Mouse (Mus musculus) layer of hippocampus, postnatal 25 days (tissue): ENCODE data around the gene Ctps2. TPM values are rescaled to one million over a fixed set of nuclear protein-coding genes. Genes with fewer than 3 reads are reported as not detected.
"Not testable (repeated sequence)": the region's sequence is repeated elsewhere in the genome, so short reads cannot be mapped to it uniquely, and the experiment has no call there.

Experiments used
- DNase-seq, 2 experiments: peaks; one replicate each; pipeline ENCODE4 v3.0.0; 2022; ENCODE audit warnings: mixed read lengths in 2 of 2, low spot score in 1 of 2; ENCODE audit errors: extremely low spot score in 1 of 2
- total RNA-seq, 2 experiments: library from RNA; stranded (reverse); gene quantifications; 2 replicates each; pipeline ENCODE4 v1.2.3; 2021

Gene Ctps2
- 10 to 100 TPM; 47.2 to 57.9 TPM for total RNA-seq

DNA sequence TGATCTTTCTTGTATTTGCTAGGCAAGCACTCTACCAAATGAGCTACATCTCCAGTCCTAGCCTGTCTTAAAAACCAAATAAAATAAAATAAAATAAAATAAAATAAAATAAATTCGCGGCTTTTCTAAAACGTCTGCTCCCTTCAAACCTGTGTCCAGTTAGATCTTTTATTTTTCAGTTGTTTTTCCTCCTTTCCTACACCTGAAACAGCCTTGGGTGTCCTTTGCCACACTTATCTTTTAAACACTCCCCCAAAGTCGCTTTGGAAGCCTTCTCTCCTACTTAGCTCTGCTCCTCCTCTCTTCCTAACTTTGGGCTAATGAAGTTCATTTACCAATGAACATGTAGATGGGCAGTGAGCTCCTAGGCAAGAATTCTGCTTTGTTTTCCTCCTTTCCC is at the start of gene Ctps2:
TSS of gene Ctps2 (plus strand) at position 301 of the 400 bp plus-strand sequence.
- DNase-seq, result no peak

DNA sequence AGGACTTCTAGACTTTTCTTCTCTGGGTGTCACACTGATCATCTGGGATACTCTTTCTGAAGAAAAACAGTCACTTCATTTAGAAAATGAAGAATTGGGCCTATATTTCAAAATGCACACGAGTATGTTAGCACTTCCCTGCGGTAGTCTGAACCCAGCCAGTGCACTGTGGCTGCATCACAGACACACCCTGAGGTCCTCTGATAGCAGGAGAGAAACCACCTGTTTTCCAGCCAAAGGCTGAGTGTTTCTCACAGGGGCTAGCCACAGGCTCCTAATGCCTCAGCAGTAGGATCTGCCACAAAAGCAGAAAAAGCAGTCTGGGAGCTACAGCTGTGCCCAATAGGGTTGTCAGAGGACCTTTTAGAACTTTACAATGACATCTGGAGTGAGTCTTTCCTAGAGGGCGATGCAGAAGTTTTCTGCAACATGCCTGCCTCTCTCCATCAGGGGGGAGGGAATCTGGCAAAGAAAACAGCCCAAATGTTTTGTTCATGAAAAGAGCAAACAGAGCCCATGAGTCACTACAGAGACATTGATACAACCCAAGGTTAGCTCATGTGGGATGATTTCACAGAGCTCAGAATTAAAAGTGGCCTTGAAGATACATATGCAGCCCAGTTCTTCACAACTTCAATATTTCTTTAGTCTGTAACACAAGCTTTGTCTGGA is 32.6 kb upstream of the Ctps2 start:
- DNase-seq, result no peak

DNA sequence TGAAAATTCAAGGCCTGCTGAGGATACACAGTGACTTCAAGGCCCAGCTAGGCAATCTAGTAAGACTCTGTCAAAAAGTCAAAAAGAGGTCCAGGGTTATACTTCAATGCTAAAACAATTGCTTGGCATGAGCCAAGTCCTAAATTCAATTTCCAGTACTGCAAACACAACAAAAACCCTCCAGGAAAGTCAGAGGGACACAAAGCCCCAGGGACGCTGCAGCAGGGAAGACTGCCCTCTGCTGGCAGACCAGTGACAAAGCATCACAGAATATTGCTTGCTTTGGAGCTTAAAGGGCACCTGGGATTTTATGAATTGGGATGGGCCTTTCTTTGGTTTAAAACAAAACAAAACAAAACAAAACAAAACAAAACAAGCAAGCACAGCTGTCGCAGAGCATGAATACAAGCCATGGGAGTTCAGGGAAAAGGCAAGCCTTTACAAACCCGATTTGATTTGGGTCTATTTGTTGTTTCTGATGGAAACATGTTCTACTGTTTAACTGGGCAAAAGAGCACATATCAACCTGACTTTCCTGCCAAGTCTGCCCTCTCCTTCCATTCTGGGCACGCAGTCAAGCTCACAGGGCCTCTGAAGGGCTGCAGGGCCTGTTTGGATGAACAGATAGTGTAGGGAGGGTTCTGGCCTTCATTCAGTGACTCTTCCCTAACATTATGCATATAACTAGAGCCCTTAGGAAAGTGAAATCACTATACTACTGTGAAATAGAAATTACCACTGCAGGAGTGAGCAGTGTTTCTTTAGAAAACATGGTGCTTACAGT is 29.1 kb upstream of the Ctps2 start:
- DNase-seq, result peak in 1 of 2 experiments; percentile 30

DNA sequence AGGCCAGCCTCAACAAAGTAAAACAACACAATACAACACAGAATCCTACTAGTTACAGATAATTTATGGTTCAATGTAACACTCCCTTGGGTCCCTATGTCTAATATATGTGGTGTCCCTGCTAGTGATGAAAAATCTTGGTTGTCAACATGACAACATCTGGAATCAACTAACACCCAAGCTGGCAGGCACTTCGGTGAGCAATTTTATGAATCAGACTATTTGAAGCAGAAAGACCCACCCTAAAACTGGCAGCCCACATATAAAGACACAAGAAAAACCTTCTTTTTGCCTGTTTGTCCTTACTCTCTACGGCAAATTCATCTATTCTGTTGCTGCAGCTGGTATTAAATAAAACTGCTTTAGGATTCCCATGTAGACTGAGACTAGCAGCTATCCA is 27.3 kb upstream of the Ctps2 start:
- no peak for DNase-seq

DNA sequence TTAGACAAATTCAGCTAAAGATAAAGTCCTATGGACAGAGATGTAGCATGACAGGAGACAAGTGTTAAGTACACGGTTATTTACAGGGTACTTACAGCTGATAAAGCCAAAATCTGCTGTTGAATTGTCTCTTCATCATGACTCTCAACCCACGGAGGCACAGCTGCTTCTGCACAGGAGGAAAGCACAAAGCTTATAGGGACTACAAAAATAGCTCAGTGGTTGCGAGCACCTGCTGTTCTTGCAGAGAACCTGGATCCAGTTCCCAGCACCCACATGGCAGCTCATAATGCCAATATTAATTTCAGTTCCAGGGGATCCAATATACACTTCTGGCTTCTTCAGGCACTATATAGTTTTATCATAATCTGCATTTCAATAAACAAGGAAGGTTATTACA is 22.8 kb upstream of the Ctps2 start:
- DNase-seq, result no peak

DNA sequence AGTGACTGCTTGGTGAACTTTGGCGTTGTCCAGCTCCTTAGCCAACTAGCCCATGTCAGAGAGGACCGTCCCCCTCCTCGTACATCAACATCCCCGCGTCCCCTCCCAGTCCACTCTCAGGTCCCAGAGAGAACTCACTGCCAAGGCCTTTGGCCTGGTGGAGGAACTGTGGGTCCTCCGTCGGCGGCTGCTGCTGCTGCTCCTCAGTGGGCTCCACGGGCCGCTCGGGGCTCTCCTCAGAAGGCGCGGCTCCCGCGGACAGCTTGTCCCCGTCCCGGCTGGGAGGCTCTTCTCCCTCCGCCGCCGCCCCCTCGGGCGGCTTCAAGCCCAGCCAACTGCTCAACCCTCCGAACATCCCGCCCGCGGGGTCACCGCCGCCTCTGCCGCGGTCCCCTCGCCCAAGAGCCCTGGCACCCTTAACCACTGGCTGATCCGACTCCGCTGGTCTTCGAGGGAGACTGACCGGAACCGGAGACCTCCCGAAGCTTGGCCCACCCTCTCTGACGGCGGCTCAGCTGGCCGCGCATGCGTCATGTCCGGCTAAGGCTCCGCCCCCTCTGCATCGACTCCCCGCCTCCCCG is 13.0 kb upstream of the Ctps2 start, which contains the start of gene Syap1:
TSS of gene Syap1 (minus strand) at position 517 of the 581 bp plus-strand sequence.
- peak; percentile 48 to 63 for DNase-seq

DNA sequence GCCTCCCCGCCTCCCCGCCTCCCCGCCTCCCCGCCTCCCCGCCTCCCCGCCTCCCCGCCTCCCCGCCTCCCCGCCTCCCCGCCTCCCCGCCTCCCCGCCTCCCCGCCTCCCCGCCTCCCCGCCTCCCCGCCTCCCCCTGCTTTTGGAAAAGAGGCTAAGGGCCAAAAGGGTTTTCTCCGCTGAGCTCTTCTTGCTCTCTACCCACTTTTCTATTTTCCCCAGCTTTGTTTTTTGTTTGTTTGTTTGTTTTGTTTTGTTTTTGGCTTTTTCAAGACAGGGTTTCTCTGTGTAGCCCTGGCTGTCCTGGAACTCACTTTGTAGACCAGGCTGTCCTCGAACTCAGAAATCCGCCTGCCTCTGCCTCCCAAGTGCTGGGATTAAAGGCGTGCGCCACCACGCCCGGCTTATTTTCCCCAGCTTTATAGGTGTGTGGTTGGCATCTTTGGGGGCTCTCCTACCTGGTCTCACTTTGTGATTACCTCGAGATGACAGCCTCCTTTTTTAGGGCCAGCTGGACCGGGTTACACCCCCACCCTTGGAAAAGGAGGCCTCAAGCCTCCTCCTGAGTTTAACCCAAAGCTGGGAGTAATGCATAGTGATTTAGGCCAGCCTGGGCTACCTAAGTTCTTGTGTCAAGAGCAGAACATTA is 12.3 kb upstream of the Ctps2 start:
- DNase-seq, result not testable (repeated sequence)

DNA sequence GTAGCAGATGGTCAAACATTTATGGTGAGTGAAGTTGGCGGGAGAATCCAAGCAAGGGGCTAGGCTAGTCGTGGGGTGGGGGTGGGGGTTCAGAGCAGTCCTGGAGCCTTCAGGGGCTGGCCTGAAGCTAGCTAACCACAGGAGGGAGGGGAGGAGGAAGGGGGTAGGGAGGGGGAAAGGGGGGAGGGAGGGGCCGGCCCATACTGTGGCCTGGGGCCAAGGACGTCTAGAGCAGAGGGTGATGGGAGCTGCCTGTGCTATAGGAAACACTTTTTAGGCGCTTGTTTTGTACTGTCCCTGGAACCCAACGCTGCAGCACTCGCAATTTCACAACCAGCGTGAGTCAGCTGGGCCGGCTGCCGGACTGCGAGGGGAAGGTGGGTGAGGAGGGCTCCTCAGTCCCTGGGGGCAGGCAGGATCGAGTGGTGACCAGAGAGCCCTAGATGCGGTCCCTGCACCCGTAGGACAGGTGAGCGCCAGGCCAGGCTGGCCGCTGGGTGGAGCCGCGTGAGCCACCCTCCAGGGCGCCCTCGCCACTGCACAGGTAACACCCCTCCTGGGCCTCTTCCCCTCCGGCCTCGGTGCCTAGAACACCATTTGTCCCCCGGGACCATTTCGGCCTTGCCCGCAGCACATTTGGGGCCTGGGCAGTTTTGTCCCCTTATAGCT is 467 bp downstream of the Ctps2 start:
- peak; percentile 13 to 16 for DNase-seq

DNA sequence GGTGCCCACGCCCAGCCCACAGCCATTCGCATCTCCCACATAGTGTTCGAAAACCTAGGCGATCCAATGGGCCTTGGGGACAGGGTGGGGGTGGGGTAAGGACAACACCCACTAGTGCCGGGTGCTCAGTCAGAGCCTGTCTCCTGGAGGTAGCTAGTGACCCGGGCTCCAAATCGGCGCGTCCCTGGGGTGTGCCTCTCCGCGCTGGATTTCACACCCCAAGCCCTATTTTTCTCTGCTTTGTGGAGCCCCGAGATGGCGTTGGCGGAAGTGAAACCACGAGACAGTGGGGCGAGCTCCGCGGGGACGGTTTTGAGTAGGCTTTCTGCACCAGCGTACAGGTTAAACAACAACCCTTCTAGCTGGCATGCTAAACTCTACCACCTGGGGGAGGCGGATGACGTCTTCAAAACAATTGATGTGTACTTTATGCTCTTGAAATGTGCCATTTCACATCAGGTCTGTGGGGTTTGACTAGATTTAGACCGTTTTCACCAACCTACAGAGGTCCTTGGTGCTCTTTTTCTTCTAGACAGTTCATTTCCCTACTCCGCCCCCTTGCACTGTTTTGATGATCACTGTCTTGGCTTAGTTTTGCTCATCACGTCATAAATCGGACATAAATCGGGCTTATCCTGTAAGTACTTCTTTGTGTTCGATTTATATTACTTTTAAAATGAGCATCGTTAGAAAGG is 1.1 kb downstream of the Ctps2 start:
- peak; percentile 24 to 25 for DNase-seq

DNA sequence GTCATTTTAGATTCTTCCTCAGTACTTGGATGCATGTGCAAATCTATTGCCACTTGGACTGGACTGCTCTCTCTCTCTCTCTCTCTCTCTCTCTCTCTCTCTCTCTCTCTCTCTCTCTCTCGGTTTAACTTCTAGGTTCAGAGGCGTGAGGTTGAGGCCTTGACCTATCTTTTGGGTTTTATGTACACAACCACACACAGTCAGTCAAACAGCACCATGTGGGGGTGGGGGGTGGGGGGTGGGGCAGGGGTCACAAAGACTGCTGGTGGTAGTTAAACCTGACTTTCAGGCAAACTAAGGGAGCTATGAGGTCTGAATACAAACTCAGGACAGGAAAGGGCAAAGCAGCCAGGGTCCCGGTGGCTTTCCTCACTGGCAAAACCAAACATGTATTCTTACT is 6.5 kb downstream of the Ctps2 start:
- no peak for DNase-seq

DNA sequence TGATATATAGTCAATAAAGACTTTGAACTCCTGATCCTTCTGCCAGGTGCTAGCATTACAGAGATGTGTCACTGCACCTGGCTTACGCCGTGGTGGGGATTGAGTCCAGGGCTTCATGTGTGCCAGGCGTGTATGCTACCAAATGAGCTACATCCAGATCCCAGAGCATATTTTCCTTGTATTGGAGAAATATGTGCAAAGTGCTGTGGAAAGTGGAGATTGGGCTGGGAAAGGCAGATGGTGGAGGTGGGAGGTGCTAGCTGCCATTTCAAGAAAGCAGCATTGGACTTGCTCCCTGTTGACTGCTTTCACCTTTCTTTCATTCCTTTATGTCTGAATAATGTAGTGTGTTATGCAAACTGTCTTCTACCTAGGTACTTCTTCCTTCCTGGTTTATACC is 12.6 kb downstream of the Ctps2 start:
- no peak for DNase-seq

DNA sequence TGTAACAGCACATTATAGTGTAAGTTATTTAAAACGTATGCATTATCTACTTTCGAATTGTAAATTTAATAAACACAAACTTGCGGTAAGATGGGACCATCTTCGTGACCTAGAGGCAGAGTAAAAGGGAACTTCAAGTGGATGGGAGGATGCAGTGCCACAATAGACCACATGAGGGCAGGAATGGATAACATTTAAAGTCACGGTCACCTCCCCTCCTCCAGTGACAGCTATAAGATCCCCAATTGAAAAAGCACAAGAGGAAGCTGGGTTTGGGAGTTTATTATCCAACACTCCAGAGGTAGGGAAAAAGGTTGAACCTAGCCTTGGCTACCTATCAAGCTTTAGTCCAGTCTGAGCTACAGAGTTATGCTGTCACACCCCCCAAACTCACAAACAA is 14.7 kb downstream of the Ctps2 start:
- DNase-seq, result peak; percentile 31 to 72

DNA sequence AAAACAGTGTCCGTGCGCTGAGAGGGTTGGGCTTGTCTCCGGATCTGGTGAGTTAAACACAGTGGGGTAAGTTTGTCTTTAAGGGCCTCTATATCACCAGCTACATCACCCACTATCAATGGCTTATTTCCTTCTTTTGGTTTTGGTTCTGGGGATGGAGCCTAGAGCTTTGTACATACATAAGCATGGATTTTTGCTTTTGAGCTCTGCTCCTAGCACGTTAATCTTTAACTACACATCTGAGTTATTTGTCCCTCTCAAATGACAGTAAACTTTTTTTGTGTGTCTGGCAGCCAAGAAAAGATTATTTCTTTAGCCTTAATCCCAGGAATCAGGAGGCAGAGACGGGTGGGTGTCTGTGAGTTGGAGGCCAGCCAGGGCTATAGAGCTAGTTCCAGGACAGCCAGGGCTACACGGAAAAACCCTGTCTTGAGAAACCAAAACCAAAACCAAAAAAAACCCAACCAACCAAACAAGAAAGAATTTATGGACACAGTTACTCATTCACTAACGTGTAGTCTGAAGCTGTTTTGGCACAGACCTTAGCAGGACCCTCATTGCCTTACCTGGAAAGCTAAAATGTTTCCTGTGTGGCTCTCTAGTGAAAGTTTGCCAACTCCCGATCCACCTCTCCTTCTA is 20.6 kb downstream of the Ctps2 start:
- DNase-seq, result no peak

DNA sequence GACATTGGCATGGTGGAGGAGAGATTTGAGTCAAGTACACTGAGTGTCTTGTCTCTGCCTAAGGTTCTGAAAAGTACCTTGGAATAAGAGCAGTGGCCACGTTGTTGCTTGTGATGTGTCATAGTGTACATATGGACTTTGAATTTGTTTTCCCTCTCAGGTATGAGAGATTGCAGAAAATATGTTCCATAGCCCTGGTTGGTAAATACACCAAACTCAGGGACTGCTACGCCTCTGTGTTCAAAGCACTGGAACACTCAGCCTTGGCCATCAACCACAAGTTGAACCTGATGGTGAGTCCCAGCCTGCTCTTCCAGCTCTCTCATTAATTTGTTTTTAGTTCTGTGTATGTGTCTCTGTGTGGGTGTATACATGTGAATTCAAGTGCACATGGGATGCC is 30.4 kb downstream of the Ctps2 start:
- DNase-seq, result no peak

DNA sequence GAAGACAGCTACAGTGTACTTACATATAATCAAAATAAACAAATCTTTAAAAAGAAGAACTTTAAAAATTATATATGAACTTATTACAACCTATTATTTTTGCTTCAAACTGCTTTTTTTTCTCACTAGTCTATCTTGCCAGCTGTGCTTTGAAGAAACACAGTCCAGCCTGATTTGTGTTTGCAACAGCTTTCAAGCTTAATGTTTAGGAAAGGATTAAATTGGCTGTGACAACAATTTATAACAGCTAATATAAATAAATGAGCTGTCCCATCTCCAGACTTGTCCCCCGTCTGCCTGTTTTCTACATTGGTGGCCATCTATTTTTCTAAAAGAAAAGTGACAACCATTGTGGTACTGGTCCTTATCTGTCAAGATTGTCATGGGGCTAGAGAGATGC is 41.0 kb downstream of the Ctps2 start:
- no peak for DNase-seq

DNA sequence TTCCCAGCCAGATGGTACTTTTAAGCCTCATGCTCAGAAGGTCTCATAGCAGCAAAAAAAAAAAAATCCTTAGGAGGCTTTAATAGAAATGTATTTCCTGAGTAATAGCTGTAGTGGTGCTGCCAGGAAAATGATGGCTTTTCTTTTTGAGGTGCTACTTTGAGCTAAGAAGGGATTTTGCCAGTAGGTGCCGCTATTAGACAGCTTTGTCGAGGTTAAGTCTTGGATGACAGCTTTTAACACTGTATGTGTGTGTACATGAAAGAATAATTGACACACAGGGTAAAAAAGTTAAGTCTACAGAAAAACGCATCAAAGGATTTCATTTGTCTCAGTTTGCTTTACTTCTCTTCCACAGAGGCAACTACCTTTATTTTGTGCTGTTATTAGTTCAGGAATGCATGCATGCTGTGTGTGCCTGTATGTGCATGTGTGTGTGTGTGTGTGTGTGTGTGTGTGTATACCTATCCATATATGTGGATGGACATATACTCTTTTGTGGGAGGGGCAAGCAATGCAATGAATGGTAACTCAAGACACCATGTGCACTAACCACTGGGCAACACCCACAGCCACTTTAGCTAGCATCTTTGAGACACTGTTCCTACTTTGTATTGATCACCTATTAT is 48.9 kb downstream of the Ctps2 start:
- DNase-seq, result peak in 1 of 2 experiments; percentile 40

DNA sequence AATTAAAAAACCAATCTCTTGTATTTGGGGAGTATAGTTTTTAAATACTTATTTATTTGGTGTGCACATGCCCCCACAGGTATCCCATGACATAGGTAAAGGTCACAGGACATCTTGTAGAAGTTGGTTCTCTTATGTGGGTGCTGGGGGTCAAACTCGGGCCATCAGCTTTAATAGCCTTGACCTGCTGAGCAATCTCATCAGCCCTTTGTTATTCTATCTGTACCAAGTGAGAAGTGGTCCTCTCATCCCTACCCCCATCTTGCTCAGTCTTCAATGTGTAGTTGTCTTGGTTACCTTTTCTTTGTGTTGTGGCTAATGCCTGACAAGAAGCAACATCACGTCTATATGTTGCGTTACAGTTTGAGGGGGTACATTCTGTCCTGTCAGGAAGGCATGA is 56.9 kb downstream of the Ctps2 start:
- DNase-seq, result no peak

DNA sequence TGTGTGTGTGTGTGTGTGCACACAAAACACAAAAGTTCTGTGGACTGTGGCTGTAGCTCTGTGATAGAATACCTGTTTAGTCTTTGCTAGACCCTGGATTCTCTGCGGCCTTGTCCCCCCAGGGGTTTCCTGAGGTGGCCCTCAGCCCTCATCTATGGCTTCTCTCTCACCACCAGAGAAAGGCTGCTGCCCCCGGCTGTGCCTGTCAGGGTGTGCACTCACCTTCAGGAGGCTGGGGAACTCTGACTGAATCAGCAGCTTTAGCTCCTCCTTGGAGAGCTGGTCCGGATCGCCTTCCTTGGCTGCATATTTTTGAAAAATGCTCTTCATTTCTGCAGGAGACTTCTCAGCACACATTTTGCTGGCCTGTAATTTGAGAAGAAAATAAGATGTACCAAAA is 62.8 kb downstream of the Ctps2 start:
- no peak for DNase-seq

DNA sequence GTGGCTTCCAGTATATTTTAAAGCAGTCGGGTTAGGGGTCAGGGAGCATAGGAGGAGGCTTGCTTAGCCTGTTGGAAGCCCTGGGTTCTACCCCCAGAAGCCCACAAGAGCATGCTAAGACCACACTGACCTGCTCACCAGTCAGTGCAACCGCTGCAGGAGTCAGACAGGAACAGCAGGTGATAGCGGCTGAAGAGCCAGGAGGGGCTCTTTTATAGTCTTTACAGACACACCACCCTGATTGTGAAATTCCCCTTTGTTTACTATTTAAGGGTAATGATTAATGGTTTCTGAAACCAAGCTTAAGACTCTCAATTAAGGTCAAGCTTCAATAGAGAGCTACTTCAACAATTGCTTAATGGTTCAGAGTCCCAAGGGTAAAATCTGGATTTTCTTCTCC is 63.3 kb downstream of the Ctps2 start, which contains the start of gene S100g:
TSS of gene S100g (minus strand) at position 217 of the 400 bp plus-strand sequence.
- no peak for DNase-seq
